Mouse (Mus musculus) embryo, embryonic 9.5 days (tissue): ENCODE measurements at regions not wholly inside any gene's neighbourhood (a gene's known extent, or its start where the extent isn't known, plus 50 kb on each side); places are given as distances from the start of the nearest gene placed in this dataset.
"Not testable (repeated sequence)": the region's sequence is repeated elsewhere in the genome, so short reads cannot be mapped to it uniquely, and the experiment has no call there.

Source experiments
- DNase-seq: peaks from one replicate; pipeline ENCODE4 v3.0.0-alpha.2; 2017; ENCODE audit errors: extremely low spot score

DNA sequence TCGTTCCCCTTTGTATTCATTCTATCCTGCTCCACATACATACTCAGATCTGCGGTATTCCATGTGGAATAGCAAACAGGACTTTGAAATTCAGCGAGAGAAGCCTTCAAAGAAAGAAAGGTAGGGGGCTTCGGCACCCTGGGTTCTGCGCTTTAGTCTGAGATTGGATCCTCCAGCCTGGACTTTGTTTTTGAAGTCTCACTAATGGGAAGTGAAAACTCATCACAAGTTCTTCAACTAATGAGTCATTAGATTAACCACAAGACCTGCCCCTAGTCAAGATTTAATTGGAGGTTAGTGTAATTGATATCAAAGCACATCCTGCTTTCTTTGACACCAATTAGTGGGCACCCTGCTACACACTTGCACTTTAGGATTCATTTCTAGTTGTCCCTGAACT, 492.5 kb upstream of the Zfp960 start:
- no peak for DNase-seq

DNA sequence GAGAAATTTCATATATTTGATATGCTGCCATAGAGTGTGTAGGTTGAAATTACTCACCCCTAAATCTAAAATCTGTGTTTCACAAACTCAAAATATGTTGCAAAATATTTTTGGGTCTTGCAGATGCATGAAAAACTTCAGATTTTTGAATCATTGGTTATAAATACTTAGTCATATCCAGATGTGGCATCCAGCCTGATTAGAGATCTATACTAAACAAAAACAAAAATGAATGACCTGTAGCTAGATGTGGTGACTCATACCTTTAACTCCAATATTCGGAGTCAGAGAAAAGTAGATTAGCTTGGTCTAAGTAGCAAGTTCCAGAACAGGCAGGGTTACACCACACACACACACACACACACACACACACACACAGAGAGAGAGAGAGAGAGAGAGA, 475.1 kb upstream of the Zfp960 start:
- DNase-seq = no peak

DNA sequence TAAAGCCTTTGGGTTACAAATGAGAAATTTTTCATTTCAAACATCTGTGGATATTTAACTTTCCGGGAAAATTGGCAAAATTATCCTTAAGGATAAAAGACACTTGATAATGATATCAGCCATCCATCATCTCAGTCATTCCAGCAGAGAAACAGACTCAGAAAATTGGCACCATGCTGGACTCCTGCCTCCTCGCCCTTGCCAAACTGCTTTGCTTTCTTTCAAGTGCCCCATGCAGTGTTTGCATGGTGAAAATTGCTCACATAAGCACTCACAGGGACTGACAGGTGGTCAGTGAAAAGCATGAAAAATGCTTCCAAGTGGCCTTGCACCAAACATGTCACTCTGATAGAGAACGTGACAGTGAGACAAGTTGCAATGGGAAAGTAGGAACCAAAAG, 464.2 kb upstream of the Zfp960 start:
- no peak for DNase-seq

DNA sequence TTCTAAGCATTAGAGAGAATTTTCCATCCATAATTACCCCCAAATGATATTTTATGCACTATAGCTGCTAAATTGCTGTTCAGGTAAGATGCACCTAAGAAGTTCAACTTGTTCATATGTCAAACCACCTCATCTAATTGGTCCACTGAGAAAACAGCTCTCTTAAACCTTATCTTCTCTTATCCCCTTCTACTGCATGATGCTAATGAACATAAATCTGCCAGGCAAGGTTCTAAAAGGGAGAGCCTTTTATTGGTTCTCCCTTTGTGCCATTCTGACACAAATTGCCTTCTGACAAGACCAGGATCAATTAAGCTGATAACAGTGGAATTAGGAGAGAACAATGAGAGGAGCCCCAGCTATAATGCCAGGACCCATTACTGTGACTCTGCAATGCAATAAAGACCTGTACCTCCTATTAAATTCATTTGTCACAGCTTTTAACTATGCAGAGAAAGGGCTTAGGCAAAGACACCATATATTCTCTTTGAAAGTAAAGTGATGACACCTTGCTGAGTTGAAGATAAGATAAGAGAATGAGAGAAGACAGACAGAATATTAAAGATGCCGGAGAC, 451.4 kb upstream of the Zfp960 start:
- no peak for DNase-seq

DNA sequence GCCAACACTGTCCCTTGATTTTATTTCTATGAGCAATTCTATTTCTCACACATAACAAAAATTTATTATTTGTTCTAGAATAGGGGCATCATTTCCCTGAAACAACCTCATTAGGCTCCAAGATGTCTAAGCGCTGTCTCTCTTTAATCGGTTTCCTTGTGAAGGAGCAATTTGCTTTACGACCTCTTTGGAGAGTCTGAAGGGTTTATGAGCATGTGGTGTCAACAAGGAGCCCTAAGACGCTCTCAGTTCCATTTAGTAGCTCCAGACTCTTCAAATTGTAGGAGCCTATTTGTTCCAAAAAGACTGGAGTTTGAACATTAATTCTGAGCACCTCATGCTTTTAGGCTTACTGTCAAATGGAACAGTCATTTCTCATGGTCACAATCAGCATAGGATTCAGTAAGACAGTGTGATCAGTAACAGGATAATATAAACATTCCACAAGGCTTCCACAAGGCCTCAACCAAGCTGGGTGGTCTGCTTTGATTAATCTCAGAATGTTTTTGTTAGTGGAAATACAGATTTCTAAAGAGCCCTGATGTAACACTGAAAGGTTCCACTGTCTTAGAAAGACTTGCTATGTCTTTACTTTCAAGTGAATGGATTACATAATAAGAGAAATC, 441.9 kb upstream of the Zfp960 start:
- DNase-seq = no peak

DNA sequence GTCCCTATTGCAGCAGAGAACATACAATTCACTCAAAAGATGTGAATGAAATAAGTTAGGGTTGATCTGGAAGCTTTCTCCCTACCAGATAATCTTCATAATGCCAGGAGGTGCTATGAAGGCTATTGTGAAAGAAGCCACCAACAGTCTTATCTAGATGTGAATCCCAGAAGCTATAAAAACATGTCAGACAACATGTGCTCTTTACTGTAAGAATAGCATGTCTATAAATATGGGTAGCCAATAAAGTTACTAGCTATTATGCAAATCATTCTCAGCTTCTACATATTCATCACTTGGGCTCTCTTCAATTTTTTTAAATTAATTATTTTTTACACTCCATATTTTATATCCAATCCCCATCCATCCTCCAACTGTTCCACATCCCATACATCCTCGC, 434.1 kb upstream of the Zfp960 start:
- no peak for DNase-seq

DNA sequence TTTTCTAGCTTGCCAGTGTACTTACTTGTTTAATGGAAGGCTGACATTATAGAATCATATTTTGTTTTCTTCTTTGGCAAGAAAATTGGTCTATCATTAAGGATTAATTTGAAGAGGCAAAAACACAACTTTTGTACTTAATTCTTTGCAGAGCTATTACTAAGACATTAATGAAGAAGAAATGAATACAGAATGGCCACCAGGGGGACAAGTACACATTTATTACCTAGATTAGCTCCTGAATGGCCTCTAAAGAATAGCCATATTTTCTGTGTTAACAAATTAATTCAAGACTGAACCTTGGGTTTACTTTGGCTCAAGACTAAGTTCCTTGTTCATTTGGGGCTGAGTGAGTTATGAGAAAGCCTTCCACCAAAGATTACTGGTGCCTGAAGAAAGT, 430.5 kb upstream of the Zfp960 start:
- no peak for DNase-seq

DNA sequence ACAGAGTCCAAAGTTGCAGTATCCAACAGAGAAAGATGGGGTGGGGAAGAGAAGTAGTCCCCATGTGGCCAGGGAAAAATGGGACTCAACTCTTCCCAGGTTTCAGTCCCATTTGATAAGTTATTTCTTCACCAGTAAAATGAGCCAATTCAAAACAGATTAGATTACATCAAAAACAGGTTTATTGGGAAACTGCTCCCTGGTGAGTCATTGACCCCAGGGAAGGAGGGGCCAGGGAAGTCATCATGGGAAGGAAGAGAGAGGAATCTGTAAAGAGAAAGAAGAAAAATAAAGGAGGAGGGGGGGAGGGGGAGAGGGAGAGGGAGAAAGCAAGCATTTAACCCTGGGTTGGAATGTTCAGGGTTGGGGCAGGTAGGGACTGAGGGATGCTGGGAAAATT, 426.4 kb upstream of the Zfp960 start:
- no peak for DNase-seq

DNA sequence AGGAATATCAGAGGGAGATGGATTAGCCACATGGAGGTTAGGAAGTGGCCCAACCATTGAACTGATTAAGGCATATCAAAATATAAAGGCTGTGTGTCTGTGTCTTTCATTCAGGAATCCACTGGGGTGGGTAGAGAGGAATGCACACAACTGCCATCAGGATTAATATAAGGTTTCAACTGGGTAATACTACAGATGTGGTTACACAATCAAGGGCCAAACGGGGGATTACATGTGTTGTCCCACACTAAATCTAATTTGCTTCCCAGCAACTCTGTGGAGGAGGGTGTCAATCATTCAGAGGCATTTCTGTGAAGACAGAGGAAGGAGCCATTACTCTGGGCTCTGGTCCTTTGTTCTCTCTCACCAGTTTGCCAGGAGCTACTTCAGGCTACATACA, 416.0 kb upstream of the Zfp960 start:
- DNase-seq = no peak

DNA sequence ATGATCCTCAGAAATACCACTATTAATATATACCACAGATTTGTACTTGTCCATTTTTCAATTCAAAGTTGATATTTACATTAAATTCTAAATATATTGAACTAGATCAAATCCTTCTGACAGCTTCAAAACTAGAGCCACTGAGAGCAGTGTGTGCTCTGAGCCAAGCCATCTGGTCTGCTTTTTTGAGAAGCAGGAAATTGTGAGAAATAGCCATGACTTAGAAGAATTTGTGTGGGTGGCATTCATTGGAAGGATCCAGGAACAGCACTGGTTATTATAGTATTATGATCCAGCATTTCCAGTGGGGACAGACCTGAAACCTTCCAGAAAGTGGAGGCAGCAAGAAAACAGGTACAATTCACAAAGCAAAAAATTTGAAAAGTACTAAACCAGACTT, 398.7 kb upstream of the Zfp960 start:
- DNase-seq = no peak

DNA sequence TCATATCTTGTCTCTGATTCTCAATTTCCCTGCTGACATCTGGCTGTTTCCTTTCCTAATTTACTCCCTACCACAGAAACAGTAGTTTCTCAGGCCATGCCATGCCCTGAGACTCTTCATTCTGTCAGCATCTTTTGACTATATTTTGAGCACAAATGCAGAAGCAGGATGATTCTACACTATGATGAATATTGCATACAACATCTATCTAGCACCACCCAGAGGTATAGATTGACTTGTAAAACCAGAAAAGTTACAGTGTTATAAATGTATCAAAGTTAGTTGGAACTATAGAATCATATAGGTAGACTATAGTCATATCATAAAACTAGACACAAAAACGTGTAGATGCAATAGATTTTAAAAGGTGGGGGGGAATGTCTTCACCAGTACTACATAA, 396.3 kb upstream of the Zfp960 start:
- DNase-seq = no peak

DNA sequence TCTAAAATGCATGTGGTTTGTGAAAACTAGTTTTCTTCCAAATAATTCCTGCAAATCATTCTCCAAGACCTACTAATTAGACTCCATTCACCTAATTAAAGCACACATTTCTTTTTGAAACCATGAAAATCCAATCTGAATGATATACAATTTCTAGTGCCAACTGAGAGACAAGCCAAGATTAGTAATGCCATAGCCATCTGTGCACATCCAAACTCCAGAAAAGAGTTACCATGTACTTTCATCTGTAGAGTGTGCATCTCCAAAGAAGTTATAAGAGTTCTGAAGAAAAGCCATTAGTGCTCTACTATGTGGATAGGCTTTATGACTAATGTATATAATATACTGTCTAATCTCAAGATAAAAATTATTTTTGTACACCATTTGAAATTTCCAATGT, 359.7 kb upstream of the Zfp960 start:
- no peak for DNase-seq

DNA sequence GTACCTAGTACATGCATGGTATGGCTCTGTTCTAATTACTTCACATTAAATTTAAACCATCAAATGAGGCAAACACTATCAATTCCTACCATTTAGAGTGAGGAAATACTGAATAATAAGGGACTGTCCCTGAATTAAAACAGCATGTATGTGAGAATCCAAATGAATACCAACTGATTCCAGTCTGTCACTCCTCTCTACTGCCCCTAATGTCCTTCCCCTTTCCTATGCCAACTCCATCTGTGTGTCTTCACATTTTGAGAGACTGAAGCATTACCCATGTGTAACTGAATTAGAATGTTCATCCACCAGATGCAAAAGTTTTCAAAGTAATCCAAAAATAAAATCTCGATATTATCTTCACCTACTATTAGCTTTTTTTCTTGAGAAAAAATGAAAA, 358.0 kb upstream of the Zfp960 start:
- no peak for DNase-seq

DNA sequence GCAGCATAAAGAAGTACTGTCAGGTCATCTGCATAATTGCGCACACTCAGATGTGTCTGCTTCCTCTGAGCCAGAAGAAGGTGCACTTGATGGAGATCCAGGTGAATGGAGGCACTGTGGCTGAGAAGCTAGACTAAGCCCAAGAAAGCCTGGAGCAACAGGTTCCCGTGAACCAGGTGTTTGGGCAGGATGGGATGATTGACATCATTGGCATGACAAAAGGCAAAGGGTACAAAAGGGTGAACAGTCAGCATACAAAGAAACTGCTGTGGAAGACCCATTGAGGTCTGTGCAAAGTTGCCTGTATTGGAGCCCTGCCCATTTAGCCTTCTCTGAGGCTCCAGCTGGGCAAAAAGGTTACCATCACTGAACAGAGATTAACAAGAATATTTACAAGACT, 337.0 kb upstream of the Zfp960 start:
- no peak for DNase-seq

DNA sequence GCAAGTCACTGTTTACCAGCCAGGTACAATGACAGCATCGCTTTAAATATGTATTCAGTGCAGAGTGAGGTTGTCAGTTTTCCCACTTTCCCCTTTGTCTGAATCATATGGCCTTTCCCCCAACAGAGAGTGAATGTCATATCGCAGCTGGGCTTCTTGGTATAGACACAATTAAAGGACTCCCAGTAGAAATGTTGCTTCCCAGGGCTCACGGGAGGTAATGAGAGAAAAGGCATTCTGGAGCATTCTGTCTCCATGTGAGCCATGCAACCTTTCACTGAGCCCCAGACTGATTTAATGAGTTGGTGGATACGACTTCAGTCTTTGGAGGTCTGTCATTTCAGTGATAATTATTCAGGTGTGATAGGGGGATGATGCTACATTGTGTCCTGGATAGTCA, 310.8 kb upstream of the Zfp960 start:
- no peak for DNase-seq

DNA sequence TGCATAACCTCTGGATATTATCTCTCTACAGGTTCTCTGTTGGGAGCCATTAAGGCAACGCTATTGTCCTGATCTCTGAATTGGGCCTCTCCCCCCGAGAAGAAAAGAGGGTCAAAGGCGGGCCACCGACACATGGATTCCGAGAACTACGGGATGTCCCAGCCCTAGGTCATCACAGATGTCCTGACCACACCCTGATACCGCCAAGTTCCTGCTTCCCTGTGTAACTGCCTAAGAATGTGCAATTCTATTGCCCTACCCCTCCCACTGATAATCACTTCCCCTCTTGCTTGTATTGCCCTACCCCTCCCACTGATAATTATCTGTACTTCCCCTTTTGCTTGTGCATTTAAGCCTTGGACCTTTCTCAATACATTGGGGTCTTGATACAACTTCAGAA, 293.3 kb upstream of the Zfp960 start:
- DNase-seq = not testable (repeated sequence)

DNA sequence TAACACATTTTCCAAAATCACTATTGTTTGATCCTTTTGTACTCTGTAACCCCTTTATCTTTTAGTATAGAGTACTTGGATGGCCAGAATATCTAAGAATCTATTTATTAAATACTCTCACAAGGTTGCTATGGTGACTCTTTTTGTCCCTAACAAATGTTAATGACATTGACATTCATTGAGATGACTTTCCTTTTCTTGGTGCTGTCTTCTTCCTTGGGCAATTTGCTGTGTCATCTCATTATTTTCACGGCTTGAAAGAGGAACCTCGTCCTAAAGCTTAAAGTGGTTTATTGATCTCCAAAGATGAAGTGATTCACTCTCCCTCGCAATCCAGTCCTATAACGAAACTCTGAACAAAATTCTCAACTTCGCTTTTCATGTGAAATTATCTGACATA, 265.6 kb upstream of the Zfp960 start:
- no peak for DNase-seq

DNA sequence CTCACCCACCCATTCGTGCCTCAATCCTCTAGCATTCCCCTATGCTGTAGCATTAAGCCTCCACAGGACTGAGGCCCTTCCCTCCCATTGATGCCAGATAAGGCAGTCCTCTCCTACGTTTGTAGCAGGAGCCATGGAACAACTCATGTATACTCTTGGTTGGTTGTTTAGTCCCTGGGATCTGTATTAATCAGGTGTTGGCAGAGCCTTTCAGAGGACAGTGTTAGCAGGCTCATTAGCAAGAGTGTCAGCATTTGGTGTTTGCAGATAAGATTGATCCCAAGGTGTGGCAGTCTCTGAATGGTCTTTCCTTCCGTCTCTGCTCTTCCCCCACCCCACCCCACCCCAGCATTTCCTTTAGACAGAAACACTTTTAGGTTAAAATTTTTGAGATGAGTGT, 258.9 kb upstream of the Zfp960 start:
- DNase-seq = no peak

DNA sequence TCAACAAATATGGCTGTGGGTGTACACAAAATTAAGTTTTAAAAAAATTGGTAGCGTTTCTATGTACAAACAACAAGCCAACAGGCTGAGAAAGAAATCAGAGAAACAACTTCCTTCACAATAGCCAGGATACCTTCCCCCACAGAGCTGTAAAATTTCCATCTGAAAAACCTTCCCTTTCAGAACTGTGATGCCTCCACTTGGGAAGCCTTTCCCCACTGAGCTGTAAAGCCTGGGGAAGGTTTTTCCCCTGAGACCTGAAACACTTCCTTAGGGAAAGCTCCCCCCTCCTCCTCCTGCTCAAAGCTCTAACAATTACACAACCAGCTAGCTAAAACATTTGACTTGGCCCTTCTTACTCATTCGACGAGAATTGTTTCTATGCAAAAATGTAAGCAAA, 245.5 kb upstream of the Zfp960 start:
- no peak for DNase-seq

DNA sequence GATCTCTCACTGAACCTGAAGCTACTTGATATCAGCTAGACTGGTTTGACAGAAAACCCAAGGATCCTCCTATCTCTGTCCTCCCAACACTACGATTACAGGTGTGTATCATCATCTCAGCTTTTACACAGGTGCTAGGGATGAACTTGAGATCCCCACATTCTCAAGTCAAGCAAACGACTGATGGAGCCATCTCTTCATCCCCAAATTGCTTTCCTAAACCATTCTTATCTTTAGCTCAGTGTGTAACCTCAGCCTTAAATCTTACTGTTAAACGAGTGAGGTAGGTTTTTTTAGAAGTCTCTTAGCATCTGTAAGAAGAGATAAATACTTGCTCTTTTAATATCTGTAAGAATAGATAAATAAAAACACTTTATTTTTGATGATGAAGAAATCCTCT, 242.2 kb upstream of the Zfp960 start:
- no peak for DNase-seq

DNA sequence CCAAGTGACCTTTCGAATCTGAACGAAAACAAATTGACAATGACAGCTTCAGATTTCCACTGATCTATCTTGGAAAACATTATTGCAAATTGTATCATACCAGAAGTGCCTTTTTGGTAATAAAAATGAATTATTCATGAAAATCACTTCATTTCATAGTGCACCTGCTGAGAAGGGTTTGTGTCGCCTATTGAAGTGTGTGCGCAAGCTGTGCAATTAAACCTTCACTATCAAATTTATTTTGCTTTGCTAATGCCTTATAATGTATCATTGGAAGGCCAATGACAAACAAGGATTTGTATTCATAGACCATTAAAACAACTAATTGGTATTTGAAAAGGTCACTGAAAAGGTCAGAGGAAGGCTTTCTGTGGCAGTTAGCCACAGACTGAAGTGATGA, 224.8 kb upstream of the Zfp960 start:
- no peak for DNase-seq

DNA sequence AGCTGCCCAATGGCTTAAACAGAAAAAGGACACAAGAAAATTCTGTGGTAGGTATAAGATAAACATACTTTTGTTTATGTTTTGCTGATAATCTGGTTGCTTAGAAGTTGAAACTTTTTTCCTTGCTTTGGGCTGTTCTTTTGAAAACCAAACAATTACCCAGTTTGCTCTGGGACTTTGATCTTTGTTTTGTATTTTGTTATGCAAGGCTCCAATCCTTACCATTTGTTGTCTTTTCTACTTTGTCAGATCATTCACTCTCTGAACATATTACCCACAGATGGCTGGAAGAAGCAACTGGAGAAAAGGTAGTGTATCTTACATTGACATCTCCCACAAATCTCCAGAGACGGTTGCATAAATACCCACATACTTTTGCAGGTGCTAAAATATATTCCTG, 203.1 kb upstream of the Zfp960 start:
- no peak for DNase-seq

DNA sequence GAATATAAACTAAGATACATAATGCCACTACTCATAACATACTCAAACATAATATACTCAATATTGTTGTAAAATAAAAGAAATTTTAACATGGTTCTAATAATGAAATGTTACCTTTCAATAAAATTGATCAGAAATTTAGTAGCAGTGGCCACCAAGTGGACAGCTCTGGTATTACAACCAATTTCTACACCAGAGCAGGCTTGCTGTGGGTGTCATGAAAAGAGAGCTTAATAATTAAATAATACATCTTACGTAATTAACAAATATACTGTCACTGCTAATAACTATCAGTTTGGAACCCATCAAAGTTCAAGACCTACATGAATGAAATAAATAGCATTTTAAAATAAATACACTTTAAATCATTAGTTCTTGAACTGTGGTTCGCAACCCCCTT, 163.1 kb upstream of the Zfp960 start:
- peak; percentile 19 for DNase-seq

DNA sequence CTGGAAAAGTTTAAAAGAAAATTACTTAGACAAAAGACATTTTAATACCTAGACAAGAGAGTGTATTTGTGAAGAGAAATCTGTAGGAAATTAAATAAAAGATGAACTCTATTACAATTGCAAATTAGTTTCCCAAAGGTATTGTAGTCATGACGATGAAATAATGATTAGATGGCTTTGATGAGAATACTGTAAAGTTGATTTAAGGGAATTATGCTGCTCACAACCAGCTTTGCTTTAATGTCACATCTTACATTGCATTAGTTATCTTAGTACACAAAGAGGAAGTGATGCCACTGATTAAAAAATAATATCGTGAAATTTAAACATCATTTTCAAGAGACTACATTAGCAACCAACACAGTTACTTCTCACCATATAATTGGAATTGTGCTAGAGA, 145.7 kb upstream of the Zfp960 start:
- no peak for DNase-seq
